Mouse (Mus musculus): ENCODE results near the gene Lmna. TPM values are rescaled to one million over a fixed set of nuclear protein-coding genes. Genes with fewer than 3 reads are reported as not detected.

Gene Lmna
- polyA plus RNA-seq, 1 experiment from 2014 or later: 401 TPM

DNA sequence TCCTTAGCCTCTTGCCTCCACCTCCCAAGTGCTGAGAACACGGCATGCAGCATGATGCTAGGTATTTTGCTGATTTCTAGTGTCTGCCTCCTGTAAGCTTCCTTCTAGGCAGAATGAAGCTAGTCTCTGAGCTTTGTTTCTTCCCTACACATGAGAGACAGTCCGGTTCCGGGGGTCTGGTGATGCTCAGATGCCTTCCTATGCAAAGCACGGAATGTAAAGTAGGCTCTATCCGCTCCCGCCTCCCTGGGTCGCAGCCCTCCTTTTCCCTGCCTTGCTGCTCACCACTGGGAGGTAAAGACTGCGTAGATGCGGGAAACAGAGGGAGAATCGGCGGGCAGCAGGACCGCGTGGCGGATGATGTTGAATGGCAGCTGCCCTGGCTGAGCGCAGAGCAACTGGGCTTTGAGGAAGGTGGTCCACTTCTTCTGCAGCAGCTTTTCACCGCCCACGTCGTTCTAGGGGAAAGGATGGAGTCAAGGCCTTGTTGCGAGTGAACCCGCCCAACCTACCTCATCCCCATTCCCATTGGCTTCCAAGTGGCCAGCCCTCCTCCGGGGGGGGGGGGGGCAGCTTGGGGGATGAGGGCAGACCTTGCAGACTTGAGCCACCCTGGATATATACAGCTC lies 60.2 kb downstream of the Lmna start:
- in situ Hi-C loops (cut with MboI; ENCODE audit: low pct_unique_long_range_greater_than_20kb): no loop called here
- DNase-seq (ENCODE audit: low read depth, low spot score) (no peak), ATAC-seq (no peak)
- H3K27me3 ChIP-seq: no peaks in the 10 kb centered on the region
- ChIA-PET POLR2A (no interaction called here), CTCF (interaction anchor here (1.4 to 3.5 kb wide), 5 partner anchors 9 to 43 kb away, joined by 3 to 14 read pairs (median 9); no protein-coding TSS in a partner anchor)
- no peak for TF ChIP-seq CTCF (IDR thresholded peaks at IDR 0.05)

DNA sequence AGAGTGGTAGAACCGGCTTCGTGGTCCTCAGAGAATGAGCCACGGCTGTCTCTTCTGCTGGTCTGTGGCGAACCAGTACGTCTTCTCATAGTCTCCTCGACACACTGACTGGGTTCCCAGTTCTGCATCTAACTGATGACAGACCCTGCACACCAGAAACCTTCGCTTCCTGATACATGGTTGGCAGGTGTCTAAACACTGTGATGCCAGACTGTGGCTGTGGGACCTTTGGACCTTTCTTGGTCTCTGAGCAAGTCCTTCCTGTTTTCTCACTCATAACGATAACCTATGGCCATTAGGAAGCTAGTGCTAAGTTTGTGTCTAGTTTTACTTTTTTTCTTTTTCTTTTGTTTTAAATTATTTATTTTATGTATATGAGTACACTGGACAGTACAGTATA lies 61.3 kb downstream of the Lmna start:
- in situ Hi-C loops (cut with MboI; ENCODE audit: low pct_unique_long_range_greater_than_20kb): no loop called here
- POLR2A ChIA-PET: no interaction called here
- DNase-seq (ENCODE audit: low read depth, low spot score) (no peak), ATAC-seq (no peak)
- CTCF ChIA-PET: interaction anchor here (1.5 to 3.5 kb wide), 4 partner anchors 8 to 42 kb away, joined by 3 to 14 read pairs (median 10); no protein-coding TSS in a partner anchor
- no peaks in the 10 kb centered on the region for H3K27me3 ChIP-seq
- TF ChIP-seq CTCF (IDR thresholded peaks at IDR 0.05): no peak

DNA sequence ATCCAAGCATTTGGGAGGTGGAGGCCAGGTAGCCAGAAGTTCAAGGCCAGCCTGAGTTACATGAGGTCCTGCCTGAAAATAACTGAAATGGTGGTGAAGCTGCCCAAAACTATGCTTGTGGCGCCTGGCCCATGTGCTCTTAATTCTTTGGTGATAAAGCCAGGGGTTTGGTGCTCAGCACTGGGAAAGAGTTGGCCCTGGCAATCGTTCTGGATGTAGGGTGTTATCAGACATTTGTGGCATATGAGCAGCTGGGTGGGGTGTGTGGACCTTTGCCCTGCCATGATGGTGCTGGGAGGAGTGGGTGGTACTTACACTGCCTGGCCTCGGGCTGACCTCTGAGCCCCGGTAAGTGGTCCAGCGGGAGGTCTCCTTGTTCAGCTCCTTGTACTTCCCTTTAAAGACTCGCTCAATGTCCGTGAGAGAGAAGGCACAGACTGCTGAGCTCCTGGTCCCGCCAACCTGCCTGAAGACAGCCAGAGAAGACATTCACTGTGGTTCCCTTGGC lies 62.0 kb downstream of the Lmna start:
- H3K27me3 ChIP-seq: no peaks in the 10 kb centered on the region
- POLR2A ChIA-PET: no interaction called here
- ATAC-seq: no peak
- CTCF ChIA-PET: interaction anchor here (1.7 to 3.5 kb wide), 3 partner anchors 9 to 41 kb away, joined by 4 to 14 read pairs (median 10); no protein-coding TSS in a partner anchor
- DNase-seq (ENCODE audit: low read depth, low spot score): no peak
- no peak for TF ChIP-seq CTCF (IDR thresholded peaks at IDR 0.05)
- in situ Hi-C loops (cut with MboI; ENCODE audit: low pct_unique_long_range_greater_than_20kb): no loop called here

DNA sequence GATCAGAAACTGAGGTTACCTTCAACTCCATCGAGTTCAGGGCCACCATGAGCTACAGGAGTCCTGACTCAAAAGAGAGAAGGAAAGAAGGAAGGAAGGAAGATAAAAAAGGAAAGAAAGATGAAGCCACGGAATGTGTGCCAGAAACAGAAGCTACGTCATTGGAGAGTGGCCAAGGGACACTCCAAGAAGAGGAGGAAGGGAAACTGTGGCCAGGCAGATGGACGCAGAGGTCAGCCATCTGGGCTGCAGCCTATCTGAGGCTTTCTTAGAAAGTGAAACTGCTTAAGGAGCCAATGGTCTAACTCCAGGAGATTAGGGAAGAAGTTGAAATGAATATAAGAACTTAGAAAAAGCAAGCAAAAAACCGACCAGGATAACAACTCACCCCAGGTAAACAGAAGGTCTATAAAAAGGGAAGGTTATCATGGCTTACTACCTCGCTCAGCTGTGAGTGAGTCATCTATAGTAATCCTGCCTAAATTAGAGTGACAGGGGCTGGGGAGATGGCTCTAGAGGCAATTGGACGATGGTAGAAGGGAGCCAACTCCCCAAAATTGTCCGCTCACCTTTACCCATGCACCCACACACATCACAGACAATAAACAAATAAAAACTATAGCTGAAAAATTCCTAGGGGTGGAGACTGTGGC lies 63.2 kb downstream of the Lmna start:
- ChIA-PET POLR2A (interaction anchor here (0.6 to 1.5 kb wide), 4 partner anchors 9 to 44 kb away, joined by 3 to 5 read pairs (median 4); no protein-coding TSS in a partner anchor), CTCF (interaction anchor here (1.2 to 2.1 kb wide), 6 partner anchors 10 to 28 kb away, joined by 3 to 7 read pairs (median 4); no protein-coding TSS in a partner anchor)
- no peak for TF ChIP-seq CTCF (IDR thresholded peaks at IDR 0.05)
- in situ Hi-C loops (cut with MboI; ENCODE audit: low pct_unique_long_range_greater_than_20kb): no loop called here
- DNase-seq (ENCODE audit: low read depth, low spot score) (no peak), ATAC-seq (no peak)
- no peaks in the 10 kb centered on the region for H3K27me3 ChIP-seq

DNA sequence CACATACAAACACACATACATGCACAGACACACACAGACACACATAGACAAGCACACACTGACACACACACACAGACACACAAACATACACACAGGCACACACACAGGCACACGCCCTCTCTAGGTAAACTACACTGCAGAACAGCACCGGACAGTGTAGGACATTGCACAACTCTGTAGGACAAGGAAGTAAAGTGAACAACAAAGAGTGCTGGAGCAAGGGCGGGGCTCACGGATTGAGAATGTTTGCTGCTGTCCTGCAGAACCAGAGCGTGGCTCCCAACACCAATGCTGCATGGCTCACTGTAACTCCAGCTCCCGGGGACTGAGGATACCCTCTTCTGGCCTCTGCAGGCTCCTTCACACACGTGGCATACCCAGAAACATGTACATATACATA lies 66.9 kb downstream of the Lmna start:
- DNase-seq (ENCODE audit: low read depth, low spot score): no peak
- in situ Hi-C loops (cut with MboI; ENCODE audit: low pct_unique_long_range_greater_than_20kb): no loop called here
- TF ChIP-seq CTCF (IDR thresholded peaks at IDR 0.05): no peak
- ChIA-PET CTCF (interaction anchor here (1.1 kb wide), 1 partner anchor 8 kb away, joined by 3 read pairs; no protein-coding TSS in a partner anchor), POLR2A (no interaction called here)
- no peak for ATAC-seq
- no peaks in the 10 kb centered on the region for H3K27me3 ChIP-seq

DNA sequence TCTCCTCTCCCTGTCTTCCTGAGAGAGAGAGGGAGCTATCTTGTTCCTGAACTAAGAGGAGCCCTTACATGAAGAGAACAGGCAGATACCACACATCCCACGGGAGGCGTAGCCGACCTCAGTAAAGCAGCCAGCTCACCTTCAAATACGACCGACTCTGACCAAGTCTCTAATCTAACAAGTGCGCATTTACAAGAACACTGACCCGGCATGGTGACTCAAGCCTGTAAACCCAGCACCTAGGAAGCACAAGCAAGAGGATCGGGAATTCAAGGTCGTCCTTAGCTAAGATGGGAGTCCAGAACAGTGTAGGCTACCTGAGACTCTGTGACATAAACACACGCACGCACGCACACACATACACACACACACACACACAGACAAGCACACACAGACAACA lies 67.3 kb downstream of the Lmna start:
- CTCF ChIA-PET: interaction anchor here (1.1 kb wide), 1 partner anchor 8 kb away, joined by 3 read pairs; no protein-coding TSS in a partner anchor
- no peak for TF ChIP-seq CTCF (IDR thresholded peaks at IDR 0.05)
- ATAC-seq (no peak), DNase-seq (ENCODE audit: low read depth, low spot score) (no peak)
- POLR2A ChIA-PET: no interaction called here
- H3K27me3 ChIP-seq: no peaks in the 10 kb centered on the region
- in situ Hi-C loops (cut with MboI; ENCODE audit: low pct_unique_long_range_greater_than_20kb): no loop called here

DNA sequence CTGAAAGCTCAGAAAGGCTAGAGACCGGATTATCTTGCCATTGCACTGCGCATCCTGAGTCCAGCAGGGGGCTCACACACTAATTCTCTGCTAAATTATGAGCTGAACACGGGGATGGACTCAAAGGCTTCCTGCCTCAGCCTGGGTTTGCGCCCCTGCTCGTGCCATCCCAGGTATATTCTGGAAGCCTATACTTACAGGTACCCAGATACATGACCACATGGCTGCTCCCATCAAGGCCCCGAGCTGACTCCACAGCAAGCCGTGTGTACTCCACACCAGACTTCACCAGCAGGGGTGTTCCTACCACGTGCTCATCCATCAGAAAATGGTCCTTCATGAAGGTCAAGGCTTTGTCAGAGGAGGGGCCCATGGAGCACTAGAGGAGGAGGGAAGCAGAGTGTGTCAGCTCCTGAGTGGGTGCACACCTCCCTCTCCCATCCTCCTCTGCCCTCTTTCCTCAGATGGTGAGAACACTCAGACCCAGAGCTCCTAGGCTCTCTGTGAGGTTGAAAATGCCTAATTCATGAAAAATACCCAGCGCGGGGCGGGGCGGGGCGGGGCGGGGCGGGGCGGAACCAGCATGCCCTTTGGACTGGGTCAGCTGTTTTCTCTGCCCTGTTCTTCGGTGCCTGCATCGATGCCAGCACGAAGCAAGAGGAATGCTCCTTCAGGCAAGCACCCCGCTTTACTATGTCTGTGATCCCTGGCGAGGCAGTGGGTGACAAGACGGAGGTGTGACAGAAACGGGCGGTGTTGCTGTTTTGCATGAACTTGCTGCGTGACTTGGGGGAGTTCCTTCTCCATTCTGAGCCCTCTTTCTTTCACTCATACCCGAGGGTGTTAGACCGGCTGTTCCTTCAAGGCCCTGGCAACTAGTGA lies 69.0 kb downstream of the Lmna start:
- ChIA-PET POLR2A (interaction anchor here (0.9 to 1.9 kb wide), 2 partner anchors 10 to 25 kb away, joined by 3 to 8 read pairs; no protein-coding TSS in a partner anchor), CTCF (interaction anchor here (0.7 to 2.0 kb wide), 11 partner anchors 9 to 356 kb away, joined by 3 to 33 read pairs (median 4); no protein-coding TSS in a partner anchor)
- no peak for TF ChIP-seq CTCF (IDR thresholded peaks at IDR 0.05)
- in situ Hi-C loops (cut with MboI; ENCODE audit: low pct_unique_long_range_greater_than_20kb): no loop called here
- DNase-seq (ENCODE audit: low read depth, low spot score): no peak
- ATAC-seq: no peak
- no peaks in the 10 kb centered on the region for H3K27me3 ChIP-seq

DNA sequence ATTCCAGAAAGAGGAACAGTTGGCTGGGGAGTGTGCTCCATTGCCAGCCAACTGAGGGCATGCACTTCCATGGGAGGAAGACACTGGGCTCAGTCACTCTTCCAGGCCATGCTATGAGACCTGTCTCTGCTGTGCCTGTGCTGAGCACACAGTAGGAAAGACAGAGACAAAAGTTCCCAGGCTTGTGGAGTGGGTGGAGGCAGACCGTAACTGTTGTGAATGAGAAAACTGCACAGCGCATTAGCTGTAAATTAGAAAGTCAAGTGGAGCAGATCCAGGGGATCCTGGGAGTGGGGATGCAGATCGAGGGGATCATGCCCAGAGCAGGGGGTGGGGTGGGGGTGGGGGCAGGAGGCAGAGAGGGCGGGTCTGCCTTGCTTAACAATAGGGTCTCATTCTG lies 70.2 kb downstream of the Lmna start:
- ChIA-PET POLR2A (interaction anchor here (1.0 to 1.9 kb wide), 2 partner anchors 26 to 30 kb away, joined by 3 to 8 read pairs; partner anchors contain the start of gene Pmf1), CTCF (interaction anchor here (0.8 to 4.6 kb wide), 5 partner anchors 9 to 28 kb away, joined by 3 to 33 read pairs (median 4); no protein-coding TSS in a partner anchor)
- in situ Hi-C loops (cut with MboI; ENCODE audit: low pct_unique_long_range_greater_than_20kb): no loop called here
- no peak for ATAC-seq
- DNase-seq (ENCODE audit: low read depth, low spot score): no peak
- no peak for TF ChIP-seq CTCF (IDR thresholded peaks at IDR 0.05)
- no peaks in the 10 kb centered on the region for H3K27me3 ChIP-seq

DNA sequence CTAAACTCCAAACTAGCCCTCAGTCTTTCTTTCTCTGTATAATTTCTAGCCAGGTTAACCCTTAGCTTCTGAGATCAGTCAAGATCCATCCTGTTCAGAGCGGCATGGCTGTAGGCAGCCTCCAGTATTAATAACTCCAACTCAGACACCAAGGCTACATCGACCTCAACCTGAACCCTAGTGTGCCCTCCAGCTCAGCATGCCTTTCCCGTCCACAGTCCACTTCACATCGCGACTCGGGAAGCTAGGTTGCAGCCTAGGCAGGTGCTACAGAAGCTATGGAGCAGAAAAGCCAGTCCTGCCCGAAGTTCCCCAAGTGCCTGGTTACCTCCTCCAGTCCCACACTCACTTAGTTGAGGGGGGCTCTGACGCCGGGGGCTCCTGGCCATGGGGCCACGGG lies 72.3 kb downstream of the Lmna start:
- ChIA-PET CTCF (interaction anchor here (0.9 to 4.6 kb wide), 7 partner anchors 14 to 84 kb away, joined by 3 to 17 read pairs (median 3); no protein-coding TSS in a partner anchor), POLR2A (interaction anchor here (1.2 to 1.3 kb wide), 2 partner anchors 28 to 41 kb away, joined by 3 read pairs; no protein-coding TSS in a partner anchor)
- in situ Hi-C loops (cut with MboI; ENCODE audit: low pct_unique_long_range_greater_than_20kb): no loop called here
- H3K27me3 ChIP-seq: no peaks in the 10 kb centered on the region
- DNase-seq (ENCODE audit: low read depth, low spot score) (no peak), ATAC-seq (no peak)
- no peak for TF ChIP-seq CTCF (IDR thresholded peaks at IDR 0.05)
